Mouse (Mus musculus) kidney, postnatal 0 days (tissue): ENCODE measurements around the gene Vmn2r85. TPM values are rescaled to one million over a fixed set of nuclear protein-coding genes. Genes with fewer than 3 reads are reported as not detected.
A peak's percentile ranks its signal among the peaks of the same experiment; 100 is the strongest.
"Not testable (repeated sequence)": the region's sequence is repeated elsewhere in the genome, so short reads cannot be mapped to it uniquely, and the experiment has no call there.

Source experiments
- ATAC-seq: fragments of 200-750 bp; cut with Nextera tagmentation; replicated peaks from 2 replicates; pipeline ENCODE4 v1.8.0; 2017; ENCODE audit warnings: low read depth, moderate number of reproducible peaks, moderate TSS enrichment, moderate library complexity; ENCODE audit not compliant: low FRiP score
- DNase-seq: peaks from one replicate; pipeline ENCODE4 v3.0.0-alpha.2; 2016; ENCODE audit warnings: low spot score
- H3K27ac ChIP-seq: fragments of 300-500 bp; sonication (generic); 2 replicates; pipeline ENCODE4 v1.5.1; 2014; ENCODE audit warnings: mild to moderate bottlenecking
- H3K27me3 ChIP-seq: fragments of 300-500 bp; sonication (generic); 2 replicates; pipeline ENCODE4 v1.6.1; 2014; ENCODE audit warnings: low read length, mixed read lengths; ENCODE audit not compliant: insufficient read depth
- H3K36me3 ChIP-seq: fragments of 300-500 bp; sonication (generic); 2 replicates; pipeline ENCODE4 v1.6.1; 2014; ENCODE audit warnings: low read length, mixed read lengths; ENCODE audit not compliant: insufficient read depth
- H3K4me1 ChIP-seq: fragments of 300-500 bp; sonication (generic); replicated peaks from 2 replicates; pipeline ENCODE4 v1.6.1; 2014; ENCODE audit warnings: antibody characterized with exemption, low read length, mixed read lengths; ENCODE audit not compliant: insufficient read depth
- H3K4me2 ChIP-seq: fragments of 300-500 bp; sonication (generic); 2 replicates; pipeline ENCODE4 v1.6.1; 2014; ENCODE audit warnings: mild to moderate bottlenecking, low read length, moderate library complexity, mixed read lengths
- H3K4me3 ChIP-seq: fragments of 300-500 bp; sonication (generic); replicated peaks from 2 replicates; pipeline ENCODE4 v1.5.1; 2014; ENCODE audit warnings: low read depth, low read length
- H3K9ac ChIP-seq: fragments of 300-500 bp; sonication (generic); 2 replicates; pipeline ENCODE4 v1.6.1; 2014; ENCODE audit warnings: low read depth, low read length
- H3K9me3 ChIP-seq: fragments of 300-500 bp; sonication (generic); replicated peaks from 2 replicates; pipeline ENCODE4 v1.6.1; 2016; ENCODE audit warnings: low read length, inconsistent platforms, mixed read lengths
- CTCF ChIP-seq: IDR thresholded peaks from 2 replicates; pipeline ENCODE4 v1.5.1; 2016; ENCODE audit warnings: antibody characterized with exemption, low read depth, mild to moderate bottlenecking, moderate library complexity
- WGBS: fragments of 180-500 bp; shearing (Covaris S2); extraction: QIAGEN DNeasy Blood & Tissue Kit; methylation state at CpG from one replicate; pipeline ENCODE4 v1.1.7; 2014; 5-methylcytosine and 5-hydroxymethylcytosine counted together
- polyA plus RNA-seq: library from polyadenylated mRNA; unstranded; fragments of >200 nt; fragmentation: Nextera tagmentation; extraction: Ambion mirVana; gene quantifications from 2 replicates; pipeline ENCODE4 v1.2.1, GENCODE M21; 2015

The Vmn2r85 gene
- polyA plus RNA-seq, 1 experiment from 2014 or later = not detected

- H3K4me2 ChIP-seq, H3K9me3 ChIP-seq, H3K4me3 ChIP-seq, H3K36me3 ChIP-seq, H3K9ac ChIP-seq, H3K27me3 ChIP-seq, DNase-seq, H3K4me1 ChIP-seq, H3K27ac ChIP-seq: not testable (repeated sequence)
- 68% methylated on average over 20 of the region's 35 CpGs for WGBS
- peak; percentile 71 for ATAC-seq
Observed at GRCm38 (mm10) chr10:130412167-130412698, 17.3 kb downstream of the Vmn2r85 start.

- no peak for TF ChIP-seq CTCF
- Histone ChIP-seq H3K4me3 (no peak within 1 kb of the TSS), H3K27ac (no peak within 1 kb of the TSS), H3K27me3 (no peaks in the 10 kb centered on the region), H3K4me1 (no peaks in the 10 kb centered on the region), H3K9ac (no peak within 1 kb of the TSS), H3K36me3 (no peaks in the 10 kb centered on the region), H3K9me3 (no peaks in the 10 kb centered on the region), H3K4me2 (no peak within 1 kb of the TSS)
- DNase-seq = no peak
- no peak for ATAC-seq
Observed at GRCm38 (mm10) chr10:130394232-130394631, 35.3 kb downstream of the Vmn2r85 start, which contains the start of gene Vmn2r84. TSS of gene Vmn2r84 (minus strand) at chr10:130394332.

DNA sequence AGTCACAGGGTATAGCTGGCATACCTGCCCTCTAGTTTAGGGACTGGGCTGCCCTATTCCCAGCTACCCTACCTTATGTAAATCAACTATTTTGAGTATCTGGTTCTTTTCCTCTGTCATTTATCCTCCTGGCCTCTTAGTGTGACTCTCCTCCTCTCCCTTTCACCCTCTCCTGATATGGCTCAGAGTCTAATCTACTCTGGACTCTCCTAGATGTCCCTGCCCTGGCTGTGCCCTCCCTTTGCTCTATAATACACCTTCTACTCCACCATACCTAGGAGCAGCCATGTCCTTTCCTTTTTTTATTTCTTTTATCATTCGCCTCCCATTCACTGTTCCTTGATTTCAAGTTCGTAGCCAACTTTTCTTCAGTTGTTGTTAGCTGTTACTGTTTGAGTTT, 54.4 kb downstream of the Vmn2r85 start:
- no peak for ATAC-seq
- DNase-seq = no peak
- WGBS = 83% methylated on average over 2 of the region's 2 CpGs
- no peaks in the 10 kb centered on the region for H3K36me3 ChIP-seq
- H3K4me1 ChIP-seq = no peaks in the 10 kb centered on the region
- no peaks in the 10 kb centered on the region for H3K9me3 ChIP-seq
- no peak overlapping the region for H3K4me2 ChIP-seq
- no peak overlapping the region for H3K27ac ChIP-seq
- H3K4me3 ChIP-seq = no peak overlapping the region
- H3K9ac ChIP-seq = no peak overlapping the region
- H3K27me3 ChIP-seq = no peaks in the 10 kb centered on the region
- no peak for TF ChIP-seq CTCF

- no peaks in the 10 kb centered on the region for H3K27me3 ChIP-seq
- no peaks in the 10 kb centered on the region for H3K9me3 ChIP-seq
- ATAC-seq = no peak
- no peaks in the 10 kb centered on the region for H3K4me1 ChIP-seq
- WGBS = 78% methylated on average over 2 of the region's 2 CpGs
- H3K9ac ChIP-seq = no peak overlapping the region
- DNase-seq = no peak
- TF ChIP-seq CTCF = no peak
- H3K4me2 ChIP-seq = no peak overlapping the region
- H3K27ac ChIP-seq = no peak overlapping the region
- H3K4me3 ChIP-seq = no peak overlapping the region
- no peaks in the 10 kb centered on the region for H3K36me3 ChIP-seq
Observed at GRCm38 (mm10) chr10:130372491-130373173, 56.9 kb downstream of the Vmn2r85 start.

- no peaks in the 10 kb centered on the region for H3K4me1 ChIP-seq
- WGBS = 52% methylated on average over 1 of the region's 1 CpGs
- ATAC-seq (no peak), DNase-seq (no peak)
- TF ChIP-seq CTCF = no peak
- H3K9me3 ChIP-seq = no peaks in the 10 kb centered on the region
- H3K4me3 ChIP-seq = no peak overlapping the region
- no peaks in the 10 kb centered on the region for H3K27me3 ChIP-seq
- H3K36me3 ChIP-seq = no peaks in the 10 kb centered on the region
- H3K27ac ChIP-seq = no peak overlapping the region
- no peak overlapping the region for H3K9ac ChIP-seq
- H3K4me2 ChIP-seq = no peak overlapping the region
Observed at GRCm38 (mm10) chr10:130371644-130372043, 57.9 kb downstream of the Vmn2r85 start.

DNA sequence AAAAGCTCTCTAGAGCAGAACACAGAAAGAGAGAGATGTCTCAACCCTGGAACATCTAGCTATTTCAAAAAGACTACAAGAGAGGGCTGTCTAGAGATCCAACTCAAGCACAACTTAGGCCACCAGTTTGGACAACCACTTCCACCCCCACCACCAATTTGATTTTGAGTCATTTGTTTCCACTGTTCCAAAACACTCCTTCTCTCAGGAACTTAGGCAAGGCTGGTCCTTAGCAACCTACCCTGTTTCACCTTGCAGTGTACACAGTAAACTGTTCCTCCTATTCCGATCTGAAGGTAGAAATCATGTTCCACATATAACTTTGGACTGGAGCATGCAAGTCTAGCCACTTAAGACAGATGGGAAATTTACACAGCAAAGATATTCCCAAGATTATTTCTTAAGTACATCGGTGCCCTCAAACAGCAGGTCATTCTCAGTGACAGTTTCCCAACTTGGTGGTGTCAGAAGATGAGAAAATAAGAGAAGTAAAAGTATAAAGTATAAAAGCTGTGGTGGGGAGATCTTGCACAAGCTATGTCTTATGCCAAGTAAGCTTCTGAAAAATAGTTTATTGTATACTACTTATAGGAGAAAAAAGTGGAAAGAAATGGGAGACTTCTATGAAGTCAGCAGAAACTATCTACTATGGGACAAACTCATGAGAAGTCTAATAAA, 59.4 kb downstream of the Vmn2r85 start:
- no peaks in the 10 kb centered on the region for H3K4me1 ChIP-seq
- no peaks in the 10 kb centered on the region for H3K27me3 ChIP-seq
- no peak overlapping the region for H3K9ac ChIP-seq
- H3K4me2 ChIP-seq = no peak overlapping the region
- H3K9me3 ChIP-seq = no peaks in the 10 kb centered on the region
- no peak for ATAC-seq
- 78% methylated on average over 2 of the region's 2 CpGs for whole genome bisulfite sequencing
- H3K27ac ChIP-seq = no peak overlapping the region
- DNase-seq = no peak
- H3K36me3 ChIP-seq = no peaks in the 10 kb centered on the region
- no peak for TF ChIP-seq CTCF
- no peak overlapping the region for H3K4me3 ChIP-seq
